Mouse (Mus musculus) G1E (cell line): Measurements from ENCODE around the gene Tldc2.

Source experiments
- CTCF ChIP-seq: IDR thresholded peaks from 2 replicates; pipeline ENCODE4 v1.5.1; 2012; ENCODE audit warnings: low read depth, low read length, inconsistent platforms, mixed read lengths
- GATA1 ChIP-seq: IDR thresholded peaks from 2 replicates; pipeline ENCODE4 v1.6.1; 2012; ENCODE audit warnings: borderline replicate concordance, low read length, inconsistent platforms, mixed read lengths
- GATA2 ChIP-seq: IDR thresholded peaks from 2 replicates; pipeline ENCODE4 v1.6.1; 2012; ENCODE audit warnings: low read depth, low read length, inconsistent platforms, borderline replicate concordance
- POLR2AphosphoS5 ChIP-seq: IDR thresholded peaks from 2 replicates; pipeline ENCODE4 v1.6.1; 2012; ENCODE audit warnings: low read depth, low read length, inconsistent platforms; ENCODE audit not compliant: insufficient replicate concordance
- TAL1 ChIP-seq: conservative IDR thresholded peaks from 2 replicates; pipeline ENCODE4 v1.6.1; 2012; ENCODE audit warnings: low read depth, low read length, inconsistent platforms, mixed read lengths

DNA sequence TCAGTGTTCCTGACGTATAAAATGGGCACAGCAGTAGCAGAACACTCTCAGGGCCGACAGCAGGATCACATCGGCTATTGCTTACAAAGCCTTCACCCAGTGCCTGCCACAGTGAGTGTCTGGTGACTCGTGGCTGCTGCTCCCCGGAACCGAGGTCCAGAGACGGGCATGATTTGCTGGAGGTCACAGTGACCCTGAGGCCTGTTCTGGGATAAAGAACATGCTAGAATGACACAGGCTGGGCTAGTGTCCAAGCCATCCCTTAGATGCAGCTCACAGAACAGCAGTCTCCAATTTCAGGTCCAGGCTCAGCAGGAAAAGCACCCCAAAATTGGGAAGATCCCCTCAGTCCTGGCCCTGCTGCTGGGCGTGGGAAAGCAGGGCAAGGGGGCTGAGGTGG, 32.6 kb upstream of the Tldc2 start:
- TF ChIP-seq CTCF: no peak
- TF ChIP-seq GATA1: no peak
- TF ChIP-seq TAL1: no peak
- TF ChIP-seq POLR2AphosphoS5: no peak
- TF ChIP-seq GATA2: no peak
